Mouse (Mus musculus) urinary bladder, postnatal 10 days (tissue): ENCODE measurements at regions not wholly inside any gene's neighbourhood (a gene's known extent, or its start where the extent isn't known, plus 50 kb on each side); places are given as distances from the start of the nearest gene placed in this dataset.

ENCODE experiments used
- DNase-seq: peaks from one replicate; pipeline ENCODE4 v3.0.0; 2022; ENCODE audit warnings: low spot score

- DNase-seq: no peak
Observed at GRCm38 (mm10) chr14:46706462-46706861, 53.9 kb upstream of the Cdkn3 start.

DNA sequence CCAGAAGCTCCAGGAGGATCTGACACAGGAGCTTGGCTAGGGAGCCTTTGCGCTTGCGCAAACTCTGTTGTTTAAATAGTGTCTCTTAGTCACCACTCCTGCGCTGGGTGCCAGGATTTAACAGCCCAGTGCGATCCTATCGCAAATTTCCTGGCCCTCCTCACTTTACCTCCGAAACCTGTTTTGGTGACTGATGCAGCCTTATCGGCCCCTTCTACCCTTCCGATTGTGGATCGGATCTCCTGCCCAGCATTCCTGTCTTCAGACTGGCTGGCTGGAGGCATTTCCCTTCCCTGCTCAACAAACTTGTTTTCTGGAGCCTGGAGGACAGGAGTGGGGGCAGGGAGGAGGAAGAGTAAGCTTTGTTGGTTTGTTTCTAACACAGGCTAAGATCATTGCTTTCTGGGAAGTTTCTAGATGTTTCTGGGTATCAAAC, 56.0 kb upstream of the Cdkn3 start:
- DNase-seq: peak; percentile 25

DNA sequence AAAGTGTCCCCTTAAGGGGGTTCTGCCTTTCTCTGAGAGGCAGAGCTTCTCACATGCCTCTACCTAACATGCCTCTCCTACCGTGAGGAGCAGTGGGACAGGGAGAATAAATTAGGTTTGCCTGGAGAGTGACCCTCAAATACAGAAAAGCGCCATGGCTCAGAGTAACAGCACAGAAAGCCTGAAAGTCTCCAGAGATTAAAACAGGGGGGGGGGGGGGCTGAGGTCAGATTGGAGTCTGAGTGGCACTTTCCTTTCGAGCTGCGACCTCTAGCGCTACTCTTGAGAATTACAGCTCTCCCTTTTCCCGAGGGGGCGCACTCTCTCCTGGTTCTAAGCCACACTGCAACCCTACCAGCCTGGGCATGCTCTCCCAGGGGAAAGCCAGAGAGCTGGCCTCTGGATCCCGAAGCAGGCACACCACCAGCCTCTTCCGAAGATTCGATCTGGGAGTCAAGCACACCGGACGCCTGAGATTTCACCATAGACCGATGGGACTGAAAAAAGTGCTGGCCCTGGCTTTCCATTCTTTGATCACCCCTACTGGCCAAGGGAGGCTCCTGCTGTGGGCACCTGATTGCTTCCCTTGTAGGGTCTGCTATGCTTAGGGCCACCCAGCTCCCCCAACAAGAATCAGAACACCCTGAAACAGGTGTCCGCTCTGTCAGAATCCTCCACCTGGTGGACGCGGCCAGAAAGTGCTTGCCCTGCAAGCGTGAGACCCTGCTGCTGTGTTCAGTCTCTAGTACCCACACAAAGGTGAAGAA, 57.5 kb upstream of the Cdkn3 start:
- DNase-seq: no peak

GRCm38 (mm10) chr14:46692571-46692970, 67.8 kb upstream of the Cdkn3 start:
- no peak for DNase-seq

- no peak for DNase-seq
Observed at GRCm38 (mm10) chr14:46692067-46692466, 68.3 kb upstream of the Cdkn3 start.

DNA sequence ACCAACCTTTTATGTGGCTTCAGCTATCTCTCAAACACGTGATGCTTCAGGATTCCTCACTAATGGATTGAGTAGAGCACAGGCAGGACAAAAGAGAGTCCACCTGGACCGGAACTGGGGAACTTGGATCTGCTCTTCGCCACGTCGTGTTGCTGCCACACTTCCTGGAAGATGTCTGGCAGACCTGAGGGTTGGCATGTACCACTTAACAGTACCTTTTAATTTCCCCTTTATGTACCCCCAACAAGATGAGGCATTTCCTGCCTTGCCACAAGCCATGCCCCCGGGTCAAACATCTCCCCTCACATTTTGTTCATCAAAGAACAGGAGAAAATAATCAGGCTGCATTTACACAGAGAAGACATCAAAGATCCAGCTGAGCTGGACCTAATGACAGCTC, 77.6 kb upstream of the Cdkn3 start:
- no peak for DNase-seq

DNA sequence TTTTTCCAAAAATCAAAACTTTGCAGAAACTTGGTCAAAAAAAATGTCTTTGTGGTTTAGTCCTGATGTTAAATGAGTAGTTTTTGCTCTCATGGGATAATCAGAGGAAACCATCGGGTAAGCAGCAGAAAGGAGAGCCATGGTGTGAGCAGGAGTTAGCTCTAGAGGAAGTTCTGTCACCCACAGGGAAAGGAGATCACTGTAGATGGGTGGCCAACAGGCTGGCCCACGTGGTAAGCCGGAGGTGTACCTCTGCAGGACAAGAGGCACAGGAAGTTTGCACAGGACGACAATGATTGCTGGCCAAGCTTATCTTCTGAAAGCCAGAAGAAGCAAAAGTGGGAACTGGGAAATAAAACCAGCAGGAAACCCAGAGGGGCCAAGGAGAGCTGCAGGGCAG, 81.4 kb upstream of the Cdkn3 start:
- no peak for DNase-seq

DNA sequence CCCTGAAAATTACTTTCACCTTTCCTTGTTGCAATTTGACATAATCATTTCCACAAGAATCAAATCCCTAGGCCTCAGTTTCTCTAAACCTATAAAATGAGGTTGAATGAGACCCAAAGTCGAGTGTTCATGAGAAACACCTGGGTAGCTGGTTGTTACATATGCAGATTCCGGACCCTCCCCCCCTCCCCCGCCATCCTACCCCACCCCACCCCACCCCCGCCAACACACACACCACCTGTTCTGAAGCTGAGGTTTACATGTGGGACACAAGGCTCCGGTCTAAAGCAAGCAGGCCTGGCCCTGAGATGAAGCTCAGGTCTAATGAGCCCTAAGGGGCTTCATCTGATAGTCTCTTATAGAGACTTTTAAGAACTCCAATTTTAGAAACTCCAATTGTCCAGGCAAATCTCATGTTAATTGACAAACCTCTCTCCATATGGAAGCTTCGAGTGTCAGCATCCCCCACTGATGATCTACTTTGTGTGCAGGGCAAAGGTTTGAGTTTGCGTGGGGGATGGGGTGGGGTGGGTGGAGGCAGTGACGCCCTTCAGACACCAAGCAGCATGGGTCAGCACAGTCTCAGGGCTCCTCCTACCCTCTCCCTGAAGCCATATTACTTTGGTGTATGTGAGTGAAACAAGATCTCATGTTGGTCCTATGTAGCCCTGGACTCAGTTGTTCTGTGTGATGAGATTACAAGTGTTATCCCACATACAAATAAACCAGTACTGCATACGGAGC, 88.7 kb upstream of the Cdkn3 start:
- DNase-seq: no peak

DNA sequence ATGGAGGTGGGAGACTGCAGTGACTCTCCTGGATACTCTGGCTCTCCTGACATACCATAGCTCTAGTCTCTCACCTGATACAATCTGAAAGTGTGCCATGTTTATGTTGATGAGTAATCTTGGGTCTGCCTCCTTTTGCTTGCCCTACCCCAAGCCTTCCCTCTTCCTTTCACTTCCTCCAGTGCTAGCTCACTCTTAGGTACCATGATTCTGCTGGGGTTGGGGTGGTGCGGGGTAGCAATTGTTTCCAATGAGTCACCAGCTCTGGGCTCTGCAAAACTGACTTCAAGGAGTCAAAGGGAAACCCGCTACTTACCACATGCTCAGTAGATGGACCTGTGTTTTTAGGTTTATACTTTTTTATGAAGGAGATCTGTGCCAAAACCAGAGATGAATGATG, 89.3 kb upstream of the Cdkn3 start:
- no peak for DNase-seq

- DNase-seq: no peak
Observed at GRCm38 (mm10) chr14:46670221-46671046, 89.9 kb upstream of the Cdkn3 start.

GRCm38 (mm10) chr14:46668275-46668674, 92.1 kb upstream of the Cdkn3 start:
- no peak for DNase-seq

GRCm38 (mm10) chr14:46664305-46664704, 96.0 kb upstream of the Cdkn3 start:
- no peak for DNase-seq

DNA sequence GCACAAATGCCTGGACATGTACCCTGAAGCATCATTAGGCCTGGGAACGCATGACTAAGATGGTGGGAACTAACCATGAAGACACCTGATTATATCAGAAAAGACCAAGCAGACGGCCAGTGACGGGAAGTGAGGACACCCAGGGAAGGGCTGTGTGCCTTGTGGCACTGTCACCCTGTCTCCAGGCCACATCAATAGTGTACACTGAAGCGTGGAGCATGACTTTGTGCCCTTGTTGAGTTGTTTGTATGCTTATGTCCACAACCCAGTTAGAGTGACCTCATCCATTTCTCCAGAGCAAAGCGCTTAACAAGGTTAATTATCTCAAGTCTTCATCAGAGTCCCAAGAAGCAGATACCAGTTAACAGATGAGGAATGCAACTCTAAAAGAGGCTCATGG, 96.8 kb upstream of the Cdkn3 start:
- DNase-seq: no peak

- no peak for DNase-seq
Observed at GRCm38 (mm10) chr14:46661792-46662545, 98.4 kb upstream of the Cdkn3 start.

GRCm38 (mm10) chr14:46661118-46661791, 99.1 kb upstream of the Cdkn3 start:
- no peak for DNase-seq

DNA sequence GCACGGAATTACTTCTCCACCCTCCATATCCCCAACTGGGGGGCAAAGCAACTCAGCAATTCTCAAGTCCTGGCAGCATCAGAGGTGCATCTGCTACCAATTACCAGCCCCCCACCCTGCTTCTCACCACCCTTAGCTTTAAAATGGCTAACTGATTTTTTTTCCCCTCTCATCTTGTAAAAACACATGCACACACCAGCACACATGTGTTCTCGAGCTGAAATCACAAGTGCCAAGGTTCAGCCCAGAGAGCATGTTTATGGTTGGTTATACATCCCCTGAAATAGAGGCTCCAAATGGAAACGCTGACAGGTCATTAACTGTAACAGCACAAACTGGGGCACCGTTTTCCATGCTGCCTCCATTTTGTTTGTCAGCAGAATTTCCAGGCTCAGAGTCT, 101.0 kb upstream of the Cdkn3 start:
- no peak for DNase-seq

DNA sequence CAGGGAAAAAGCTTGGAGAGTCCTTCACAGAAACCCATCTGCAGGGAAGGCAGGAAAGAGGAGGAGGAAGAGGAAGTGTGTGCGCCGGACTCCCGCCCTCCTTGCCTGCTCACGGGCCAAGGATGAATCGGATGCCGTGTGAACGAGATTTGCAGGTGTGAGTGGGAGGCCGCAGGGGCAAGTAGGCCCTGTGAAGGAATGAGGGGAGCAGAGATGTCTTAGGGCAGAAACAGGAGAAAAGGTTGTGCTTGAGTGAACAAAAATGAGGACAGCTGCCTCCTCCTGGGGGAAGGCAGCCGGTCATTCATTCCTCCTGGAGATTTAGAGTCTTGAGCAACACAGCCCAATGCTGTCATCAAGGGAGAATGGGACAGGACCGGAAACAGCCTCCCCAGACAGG, 104.1 kb upstream of the Cdkn3 start:
- no peak for DNase-seq

DNA sequence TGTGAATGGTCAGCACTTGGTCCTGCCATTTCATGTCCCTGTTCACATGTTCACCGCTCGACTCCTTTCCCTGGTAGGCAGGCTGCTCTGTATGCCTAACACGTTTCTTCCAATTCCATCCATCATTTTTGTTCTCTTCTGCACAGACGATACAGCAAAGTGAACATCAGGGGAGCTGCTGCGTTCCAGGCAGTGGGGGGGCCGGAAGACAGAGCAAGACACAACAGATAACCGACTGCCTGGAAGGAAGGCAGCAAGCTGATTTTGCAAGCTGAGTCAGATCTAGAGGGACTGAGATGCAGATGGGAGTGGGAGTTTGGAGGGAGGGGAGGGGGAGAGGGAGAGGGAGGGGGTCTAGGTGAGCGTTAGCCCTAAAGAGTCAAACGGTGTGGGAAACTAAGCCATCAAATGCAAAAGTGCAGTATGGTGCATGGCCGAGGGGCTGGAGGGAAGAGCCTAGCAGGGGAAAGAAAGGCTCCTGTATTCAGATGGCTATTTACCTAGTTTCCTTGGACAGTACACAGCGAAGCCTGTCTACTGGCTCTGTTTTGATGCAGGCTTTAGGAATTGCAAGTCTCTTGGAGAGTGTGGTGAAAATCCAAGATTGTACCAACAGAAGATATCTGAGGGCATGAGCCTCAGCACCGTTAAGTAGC, 112.9 kb upstream of the Cdkn3 start:
- DNase-seq: no peak

- no peak for DNase-seq
Observed at GRCm38 (mm10) chr14:46646673-46647318, 113.5 kb upstream of the Cdkn3 start.

- no peak for DNase-seq
Observed at GRCm38 (mm10) chr14:46639116-46639826, 121.1 kb upstream of the Cdkn3 start.
